Mouse (Mus musculus) urinary bladder, adult 18-20 months (tissue): Measurements from ENCODE around the gene Selenon.

Experiments
- DNase-seq, 2 experiments: peaks; one replicate each; pipeline ENCODE4 v3.0.0; 2022; ENCODE audit warnings: low spot score in 2 of 2, mixed read lengths in 2 of 2

Gene Selenon

GRCm38 (mm10) chr4:134546814-134547705, 4.9 kb downstream of the Selenon start:
- DNase-seq, result peak; percentile 59 to 65

DNA sequence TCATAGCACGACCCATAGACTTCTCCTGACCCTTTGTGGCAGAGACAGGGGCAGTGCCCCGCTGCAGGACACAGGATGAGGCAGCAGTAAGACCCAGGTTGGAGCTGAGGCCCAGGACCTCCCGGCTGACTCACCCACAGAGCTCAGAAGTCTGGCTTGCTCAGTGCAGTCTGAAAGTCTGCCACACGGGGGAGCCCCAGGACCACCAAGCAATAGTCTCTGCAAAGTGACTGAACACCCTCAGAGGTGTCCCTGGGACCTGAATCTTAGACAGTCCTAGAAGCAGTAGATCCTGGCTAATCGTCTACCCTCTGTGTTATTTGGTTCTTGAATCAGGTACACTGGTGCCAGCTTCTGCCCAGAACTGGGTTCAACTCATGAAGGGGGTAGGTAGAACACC, 8.7 kb downstream of the Selenon start:
- peak; percentile 83 to 98 for DNase-seq

DNA sequence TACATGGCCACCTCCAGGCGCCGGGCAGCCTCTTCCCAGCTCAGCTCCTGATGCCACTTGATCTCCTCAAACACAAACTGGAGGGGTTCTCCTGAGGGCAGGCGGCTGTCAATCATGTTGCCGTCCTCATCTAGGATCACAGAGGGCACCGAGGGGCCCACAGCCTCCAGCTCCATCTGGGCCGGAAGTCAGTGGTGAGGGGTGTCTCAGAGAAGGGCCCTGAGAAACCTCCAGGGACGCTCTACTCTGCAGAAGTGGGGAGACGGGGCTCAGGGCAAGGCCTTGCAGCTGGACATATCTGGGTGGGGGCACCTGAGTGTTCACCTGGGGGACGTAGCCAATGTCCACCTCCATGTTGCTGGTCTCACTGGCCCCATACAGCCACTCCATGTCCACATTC, 9.2 kb downstream of the Selenon start:
- no peak for DNase-seq

DNA sequence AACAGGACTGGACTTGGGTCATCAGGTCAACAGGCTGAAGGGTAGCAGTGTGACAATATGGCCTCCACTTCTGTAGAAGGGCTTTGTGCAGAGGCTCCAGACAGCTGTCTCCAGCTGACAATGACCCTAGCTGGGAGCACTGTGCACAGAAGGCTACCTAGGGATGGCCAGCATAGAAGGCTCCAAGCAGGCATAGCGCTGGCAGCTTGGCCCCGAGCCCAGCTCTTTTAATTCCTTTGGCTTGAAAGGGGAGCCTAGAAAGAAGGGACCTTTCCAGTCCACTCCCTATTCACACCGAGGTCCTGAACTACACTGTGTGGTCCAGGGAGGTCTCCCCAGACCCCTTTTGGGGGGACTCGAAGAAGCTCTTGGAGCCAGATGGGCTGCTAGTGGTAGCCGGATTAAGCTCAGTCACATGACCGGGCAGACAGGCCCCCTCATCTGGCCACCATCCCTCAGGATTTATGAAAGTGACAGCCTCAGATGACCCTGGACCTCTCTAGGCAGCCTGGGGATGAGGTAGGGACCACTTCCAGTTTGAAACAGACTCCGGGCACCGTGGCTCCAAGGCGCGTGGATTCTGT, 12.9 kb downstream of the Selenon start:
- no peak for DNase-seq

GRCm38 (mm10) chr4:134535787-134536151, 16.2 kb downstream of the Selenon start:
- no peak for DNase-seq

DNA sequence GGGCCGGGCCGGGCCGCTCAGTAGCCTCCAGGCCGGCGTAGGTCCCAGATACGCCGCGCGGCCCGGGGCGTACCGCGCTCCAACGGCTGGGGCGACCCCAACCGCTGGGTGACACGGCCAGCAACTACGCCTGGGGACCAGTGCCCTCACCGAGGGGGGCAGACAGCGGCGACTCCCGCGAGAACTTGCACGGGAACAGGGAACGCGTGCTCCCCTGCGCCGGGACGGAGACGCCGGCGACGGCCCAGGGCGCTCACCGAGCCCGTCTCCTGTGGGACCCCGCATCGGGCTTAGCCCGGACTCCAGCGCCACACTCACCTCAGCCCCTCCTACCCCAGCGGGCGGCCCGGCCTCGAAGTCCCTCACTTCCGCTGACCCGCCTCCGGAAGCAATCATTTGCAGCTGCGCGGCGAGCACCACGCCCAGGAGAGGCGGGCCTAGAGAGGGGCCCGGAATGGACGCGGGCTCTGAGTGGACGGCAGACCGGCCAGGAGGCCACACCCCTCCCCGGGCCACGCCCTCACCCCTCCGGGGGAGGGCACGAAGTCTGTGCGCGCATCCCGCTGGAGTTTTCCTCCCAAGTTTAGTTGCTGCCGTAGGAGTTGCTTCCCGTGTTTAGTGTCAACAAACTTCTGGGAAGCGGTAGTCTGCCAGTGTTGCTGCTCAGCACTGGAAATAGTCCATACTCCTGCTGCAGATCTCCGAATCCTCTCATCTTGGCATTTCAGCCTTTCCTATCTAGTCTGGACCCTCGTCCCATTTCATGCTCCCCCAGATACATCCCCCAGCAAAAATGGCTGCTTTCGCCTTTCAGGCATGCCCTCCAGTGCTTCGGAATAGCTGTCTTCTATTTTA, 16.8 kb downstream of the Selenon start, which contains the start of gene Mtfr1l:
Gene Mtfr1l (minus strand): TSS at position 456 of the 855 bp plus-strand sequence.
- DNase-seq, result peak; percentile 94 to 98

- peak; percentile 49 to 62 for DNase-seq
Observed at GRCm38 (mm10) chr4:134534124-134534886, 17.7 kb downstream of the Selenon start.

GRCm38 (mm10) chr4:134533421-134533820, 18.5 kb downstream of the Selenon start:
- DNase-seq, result no peak

- no peak for DNase-seq
Observed at GRCm38 (mm10) chr4:134532928-134533327, 19.0 kb downstream of the Selenon start.

GRCm38 (mm10) chr4:134526220-134526619, 25.7 kb downstream of the Selenon start:
- no peak for DNase-seq

GRCm38 (mm10) chr4:134525806-134526205, 26.2 kb downstream of the Selenon start:
- no peak for DNase-seq

GRCm38 (mm10) chr4:134523447-134523846, 28.5 kb downstream of the Selenon start:
- DNase-seq, result no peak

- no peak for DNase-seq
Observed at GRCm38 (mm10) chr4:134519281-134519680, 32.7 kb downstream of the Selenon start.

GRCm38 (mm10) chr4:134518541-134518940, 33.4 kb downstream of the Selenon start:
- no peak for DNase-seq

GRCm38 (mm10) chr4:134517719-134518118, 34.2 kb downstream of the Selenon start:
- no peak for DNase-seq

DNA sequence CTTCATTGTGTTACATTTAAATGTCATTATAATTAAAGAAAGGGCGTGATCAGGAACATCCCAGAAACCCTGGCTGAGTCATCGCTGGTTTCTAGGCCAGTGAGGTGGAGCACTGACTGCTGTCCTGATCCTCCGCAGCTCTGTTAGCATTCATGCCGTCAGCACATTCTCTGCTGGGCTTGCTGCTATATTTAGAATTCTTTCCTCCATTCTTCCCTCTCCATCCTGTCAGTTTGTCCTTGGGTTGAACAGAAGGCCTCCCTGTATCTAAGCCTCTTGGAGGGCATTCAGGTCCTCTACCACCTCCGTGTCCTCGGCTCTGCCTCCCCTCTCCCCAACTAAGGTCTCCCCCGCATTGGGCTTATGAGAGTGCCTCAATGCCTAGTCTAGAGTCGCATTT, 35.0 kb downstream of the Selenon start:
- peak in 1 of 2 experiments; percentile 49 for DNase-seq

- no peak for DNase-seq
Observed at GRCm38 (mm10) chr4:134515614-134516013, 36.4 kb downstream of the Selenon start.

DNA sequence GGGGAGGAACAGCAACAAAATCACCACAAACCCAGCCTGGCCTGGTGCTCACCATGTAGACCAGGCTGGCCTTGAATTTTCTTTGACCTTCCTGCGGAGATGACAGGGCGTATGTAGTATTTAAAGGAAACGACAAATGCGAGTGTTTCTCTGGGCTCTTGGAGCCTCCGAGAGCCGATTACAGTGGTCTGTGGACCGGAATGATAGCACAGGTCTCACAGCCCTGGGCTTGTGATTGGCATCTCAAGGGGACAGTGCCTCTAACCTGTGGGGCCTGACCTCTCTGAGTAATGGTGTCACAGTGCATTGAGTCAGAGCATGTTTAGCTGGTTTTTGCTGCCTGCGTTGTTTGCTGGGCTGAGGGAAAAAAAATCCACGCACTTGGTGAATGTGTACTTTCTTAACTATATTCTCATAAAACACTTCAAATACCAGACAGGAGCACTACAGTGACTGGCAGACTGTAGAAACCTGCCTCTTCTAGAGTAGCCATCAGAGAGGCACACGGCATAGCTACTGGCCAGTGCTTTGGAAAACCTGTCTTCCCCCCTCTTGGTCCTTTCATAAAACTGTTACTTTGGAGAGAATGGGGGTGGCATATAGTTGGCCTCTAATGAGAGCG, 37.5 kb downstream of the Selenon start:
- DNase-seq, result peak in 1 of 2 experiments; percentile 36

- DNase-seq, result peak in 1 of 2 experiments; percentile 50
Observed at GRCm38 (mm10) chr4:134512798-134513197, 39.2 kb downstream of the Selenon start.

GRCm38 (mm10) chr4:134511730-134512129, 40.2 kb downstream of the Selenon start:
- DNase-seq, result no peak
